Mouse (Mus musculus) midbrain, embryonic 16.5 days (tissue): Measurements from ENCODE around the gene Sf3b5. TPM values are rescaled to one million over a fixed set of nuclear protein-coding genes. Genes with fewer than 3 reads are reported as not detected.

ENCODE experiments used
- ATAC-seq: fragments of 200-750 bp; cut with Nextera tagmentation; 2 replicates; pipeline ENCODE4 v1.8.0; 2017; ENCODE audit warnings: moderate TSS enrichment
- H3K27ac ChIP-seq: fragments of 300-500 bp; sonication (generic); 2 replicates; pipeline ENCODE4 v1.5.1; 2014; ENCODE audit warnings: mild to moderate bottlenecking, low read length, mixed read lengths
- H3K27me3 ChIP-seq: fragments of 300-500 bp; sonication (generic); 2 replicates; pipeline ENCODE4 v1.6.1; 2014; ENCODE audit warnings: low read depth, low read length, mixed read lengths; ENCODE audit not compliant: control insufficient read depth, insufficient read depth
- H3K36me3 ChIP-seq: fragments of 300-500 bp; sonication (generic); 2 replicates; pipeline ENCODE4 v1.6.1; 2014; ENCODE audit warnings: mild to moderate bottlenecking, low read length, moderate library complexity, mixed read lengths; ENCODE audit not compliant: control insufficient read depth, insufficient read depth
- H3K4me1 ChIP-seq: fragments of 300-500 bp; sonication (generic); 2 replicates; pipeline ENCODE4 v1.6.1; 2014; ENCODE audit warnings: mild to moderate bottlenecking, low read length, mixed read lengths; ENCODE audit not compliant: control insufficient read depth, insufficient read depth
- H3K4me2 ChIP-seq: fragments of 300-500 bp; sonication (generic); 2 replicates; pipeline ENCODE4 v1.6.1; 2014; ENCODE audit warnings: mild to moderate bottlenecking, low read length, mixed read lengths
- H3K4me3 ChIP-seq: fragments of 300-500 bp; sonication (generic); 2 replicates; pipeline ENCODE4 v1.5.1; 2014; ENCODE audit warnings: low read depth, mild to moderate bottlenecking, low read length, moderate library complexity, mixed read lengths
- H3K9ac ChIP-seq: fragments of 300-500 bp; sonication (generic); 2 replicates; pipeline ENCODE4 v1.6.1; 2014; ENCODE audit warnings: low read depth, low read length, mixed read lengths
- H3K9me3 ChIP-seq: fragments of 300-500 bp; sonication (generic); replicated peaks from 2 replicates; pipeline ENCODE4 v1.6.1; 2014; ENCODE audit warnings: mild to moderate bottlenecking, low read length, mixed read lengths; ENCODE audit not compliant: control insufficient read depth, poor library complexity, severe bottlenecking
- WGBS: fragments of 180-500 bp; shearing (Covaris S2); extraction: QIAGEN DNeasy Blood & Tissue Kit; methylation state at CpG from one replicate; pipeline ENCODE4 v1.1.7; 2014; 5-methylcytosine and 5-hydroxymethylcytosine counted together
- polyA plus RNA-seq: library from polyadenylated mRNA; unstranded; fragments of >200 nt; fragmentation: Nextera tagmentation; extraction: Ambion mirVana; gene quantifications from 2 replicates; pipeline ENCODE4 v1.2.1, GENCODE M21; 2015

Sf3b5 gene
- polyA plus RNA-seq, 1 experiment from 2014 or later = 20.4 TPM

- Histone ChIP-seq H3K4me2 (no peak overlapping the region), H3K27ac (no peak overlapping the region), H3K36me3 (no peaks in the 10 kb centered on the region), H3K4me3 (no peak overlapping the region), H3K9me3 (no peaks in the 10 kb centered on the region), H3K4me1 (0 out of 2 replicates have a peak, but pooled peaks cover 2% of the 10 kb centered on the region), H3K27me3 (peaks cover 13% of the 10 kb centered on the region), H3K9ac (no peak overlapping the region)
- WGBS = 82% methylated on average over 6 of the region's 6 CpGs
- ATAC-seq = no peak
These were observed 51.8 kb downstream of the Sf3b5 start for GRCm38 (mm10) chr10:13056863-13057381.

Other genes with a start within 250 kb of the Sf3b5 start
- gene Utrn, start 136.0 kb upstream of the Sf3b5 start, polyA plus RNA-seq = 17.6 and 18.9 TPM in 2 replicates
- gene Stx11, start 41.0 kb upstream of the Sf3b5 start, polyA plus RNA-seq = 1.3 and 1.7 TPM in 2 replicates
- gene Plagl1, start 55.2 kb downstream of the Sf3b5 start, polyA plus RNA-seq = 26.3 and 31.0 TPM in 2 replicates
- gene Zc2hc1b, start 172.7 kb downstream of the Sf3b5 start, polyA plus RNA-seq = not detected in 2 replicates
- gene Ltv1, start 187.8 kb downstream of the Sf3b5 start, polyA plus RNA-seq = 33.8 and 35.8 TPM in 2 replicates